Mouse (Mus musculus) megakaryocyte, embryonic 14.5 days (primary cell): ENCODE results near the gene Sorbs1.

Experiments
- FLI1 ChIP-seq: IDR thresholded peaks from 2 replicates; pipeline ENCODE4 v1.6.1; 2012; ENCODE audit warnings: low read length, inconsistent platforms, mixed read lengths
- GATA1 ChIP-seq: IDR thresholded peaks from 3 replicates; pipeline ENCODE4 v1.6.1; 2012; ENCODE audit warnings: mixed read lengths, low read length, inconsistent platforms, borderline replicate concordance

DNA sequence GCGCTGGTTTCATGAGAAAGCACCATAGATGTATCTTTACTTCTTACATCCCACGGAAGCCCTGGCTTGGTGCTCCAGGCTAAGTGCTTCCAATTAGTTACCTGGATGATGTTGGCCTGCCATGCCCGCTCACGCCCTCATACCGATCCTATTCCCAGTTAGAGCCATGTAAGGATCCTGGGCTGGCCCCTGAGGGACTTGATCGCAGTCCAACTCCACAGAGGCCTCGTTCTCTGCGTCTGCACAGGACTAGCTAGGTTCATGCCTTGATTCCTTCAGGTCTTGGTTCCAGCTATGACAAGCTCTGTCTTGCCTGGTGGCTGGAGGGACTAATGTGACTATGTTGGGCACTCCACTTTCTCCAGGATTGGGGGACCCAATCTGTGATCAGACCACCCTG is 41.6 kb upstream of the Sorbs1 start:
- TF ChIP-seq GATA1: no peak
- TF ChIP-seq FLI1: no peak
